Mouse (Mus musculus) myocyte (in vitro differentiated cells): ENCODE results near the gene Riok1.

ENCODE experiments used
- E2F4 ChIP-seq: IDR thresholded peaks from one replicate; pipeline ENCODE4 v1.6.1; 2011; ENCODE audit warnings: mild to moderate bottlenecking, control low read depth, moderate library complexity; ENCODE audit not compliant: insufficient read depth
- MYOD1 ChIP-seq, 3 experiments: IDR thresholded peaks; one replicate each; pipeline ENCODE4 v1.6.1; 2011; ENCODE audit warnings: control low read depth in 2 of 3, low read depth in 2 of 3, mild to moderate bottlenecking in 2 of 3, moderate library complexity in 1 of 3; ENCODE audit not compliant: insufficient read length in 2 of 3, control insufficient read depth in 1 of 3
- MYOG ChIP-seq, 3 experiments: IDR thresholded peaks; one replicate each; pipeline ENCODE4 v1.6.1; 2011; ENCODE audit warnings: control low read depth in 2 of 3, low read depth in 2 of 3, mild to moderate bottlenecking in 2 of 3; ENCODE audit not compliant: insufficient read length in 2 of 3, control insufficient read depth in 1 of 3, insufficient read depth in 1 of 3
- POLR2A ChIP-seq: IDR thresholded peaks from one replicate; pipeline ENCODE4 v1.6.1; 2011; ENCODE audit warnings: low read depth, mild to moderate bottlenecking, control low read depth, moderate library complexity; ENCODE audit not compliant: insufficient read length
- POLR2AphosphoS2 ChIP-seq: IDR thresholded peaks from one replicate; pipeline ENCODE4 v1.6.1; 2011; ENCODE audit warnings: low read depth, control low read depth; ENCODE audit not compliant: insufficient read length
- TCF12 ChIP-seq: IDR thresholded peaks from one replicate; pipeline ENCODE4 v1.6.1; 2011; ENCODE audit warnings: mild to moderate bottlenecking, control low read depth; ENCODE audit not compliant: poor library complexity, insufficient read depth, severe bottlenecking
- USF1 ChIP-seq: IDR thresholded peaks from one replicate; pipeline ENCODE4 v1.6.1; 2011; ENCODE audit warnings: low read depth, mild to moderate bottlenecking, control low read depth, moderate library complexity

DNA sequence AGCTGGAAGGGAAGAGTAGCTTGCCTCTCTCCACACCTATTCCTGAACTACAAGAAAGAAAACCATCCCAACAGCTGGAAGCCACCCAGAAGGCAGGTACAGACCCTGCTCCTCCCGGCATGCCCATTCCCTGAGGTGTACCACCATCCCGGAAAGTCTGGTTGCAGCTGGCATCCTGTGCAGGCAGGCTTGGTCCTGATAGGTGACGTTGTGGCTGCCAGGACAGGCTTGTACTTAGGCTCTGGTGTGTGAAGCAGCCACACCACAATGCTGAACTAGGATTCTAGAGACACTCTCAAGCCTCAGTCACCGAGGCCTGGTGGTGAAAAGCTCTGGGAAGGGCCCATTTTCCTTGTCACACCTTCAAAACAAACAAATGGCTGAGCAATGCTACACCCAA is 59.4 kb downstream of the Riok1 start:
- no peak for TF ChIP-seq TCF12
- TF ChIP-seq POLR2A = no peak
- TF ChIP-seq POLR2AphosphoS2 = no peak
- TF ChIP-seq MYOG (IDR thresholded peaks at IDR 0.05; ENCODE audit: control insufficient read depth in 1 of 3, insufficient read depth in 1 of 3, insufficient read length in 2 of 3, low read depth in 2 of 3) = no peak
- TF ChIP-seq E2F4 = no peak
- no peak for TF ChIP-seq MYOD1 (IDR thresholded peaks at IDR 0.05; ENCODE audit: control insufficient read depth in 1 of 3, insufficient read length in 2 of 3, low read depth in 2 of 3)
- TF ChIP-seq USF1 = no peak
